Mouse (Mus musculus): Measurements from ENCODE around the gene Slc22a15. TPM values are rescaled to one million over a fixed set of nuclear protein-coding genes. Genes with fewer than 3 reads are reported as not detected.

Slc22a15 gene
- polyA plus RNA-seq, 1 experiment from 2014 or later, result 7.3 TPM

DNA sequence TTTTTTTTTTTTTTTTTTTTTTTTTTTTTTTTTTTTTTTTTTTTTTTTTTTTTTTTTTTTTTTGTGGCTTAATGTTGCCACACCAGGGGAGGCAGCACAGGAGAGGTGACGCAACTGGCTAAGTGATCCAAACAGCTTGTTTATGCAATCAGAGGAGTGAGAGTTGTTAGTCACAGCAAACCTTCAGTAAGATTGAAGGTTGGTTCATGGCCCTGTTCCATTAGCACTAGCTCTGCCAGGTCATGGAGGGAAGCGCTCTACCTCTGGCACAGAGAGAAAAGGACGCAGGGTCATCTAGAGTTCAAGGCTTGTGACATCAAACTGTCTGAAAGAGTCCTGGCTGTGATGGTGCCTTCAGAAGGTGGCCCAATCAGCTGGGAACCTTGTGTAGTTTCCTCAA lies 24.3 kb upstream of the Slc22a15 start:
- 37% methylated on average over 3 of the region's 3 CpGs for WGBS
- ATAC-seq (ENCODE audit: insufficient number of reproducible peaks, insufficient read depth, low FRiP score, low read depth), result no peak

DNA sequence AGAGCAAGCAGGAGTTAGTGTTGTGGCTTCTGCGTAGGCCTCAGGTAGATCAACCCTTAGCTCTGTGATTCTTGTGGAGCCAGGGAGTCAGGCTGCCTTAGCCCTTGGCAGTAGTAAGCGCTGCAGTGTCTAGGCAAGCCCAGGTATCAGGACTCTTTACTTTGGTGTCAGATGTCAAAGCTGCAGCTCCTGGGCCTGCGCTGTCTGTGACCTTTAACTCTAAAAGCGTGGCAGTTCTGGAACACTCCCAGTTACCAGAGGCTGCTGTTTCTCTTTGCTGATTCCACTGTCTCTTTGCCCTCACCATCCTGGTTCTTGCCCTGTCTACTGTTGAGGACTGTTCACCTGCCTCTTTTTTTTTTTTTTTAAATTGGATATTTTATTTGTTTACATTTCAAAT lies 23.0 kb upstream of the Slc22a15 start:
- ATAC-seq (ENCODE audit: insufficient number of reproducible peaks, insufficient read depth, low FRiP score, low read depth), result no peak
- H3K4me2 ChIP-seq (replicated peaks; ENCODE audit: low read depth, low read length), result no peak overlapping the region
- WGBS, result 48% methylated on average over 4 of the region's 4 CpGs
- no peaks in the 10 kb centered on the region for H3K36me3 ChIP-seq (ENCODE audit: control insufficient read depth, insufficient read depth, low read length)
- no peak overlapping the region for H3K9ac ChIP-seq (replicated peaks; ENCODE audit: low read depth, low read length)
- no peak overlapping the region for H3K27ac ChIP-seq (ENCODE audit: low read length)
- H3K9me3 ChIP-seq (ENCODE audit: control insufficient read depth, low read depth, low read length), result no peaks in the 10 kb centered on the region
- H3K4me3 ChIP-seq (ENCODE audit: low read depth, low read length), result no peak overlapping the region
- H3K27me3 ChIP-seq (ENCODE audit: control insufficient read depth, insufficient read depth, low read length), result no peaks in the 10 kb centered on the region
- H3K4me1 ChIP-seq (ENCODE audit: control insufficient read depth, insufficient read depth, low read length), result no peaks in the 10 kb centered on the region

More for the DNA sequence above, 24.3 kb upstream of the Slc22a15 start:
- Histone ChIP-seq H3K27ac (ENCODE audit: low read length) (no peak overlapping the region), H3K4me1 (ENCODE audit: control insufficient read depth, insufficient read depth, low read length) (no peaks in the 10 kb centered on the region), H3K4me2 (replicated peaks; ENCODE audit: low read depth, low read length) (no peak overlapping the region), H3K9me3 (ENCODE audit: control insufficient read depth, low read depth, low read length) (no peaks in the 10 kb centered on the region), H3K27me3 (ENCODE audit: control insufficient read depth, insufficient read depth, low read length) (no peaks in the 10 kb centered on the region), H3K4me3 (ENCODE audit: low read depth, low read length) (no peak overlapping the region), H3K9ac (replicated peaks; ENCODE audit: low read depth, low read length) (no peak overlapping the region), H3K36me3 (ENCODE audit: control insufficient read depth, insufficient read depth, low read length) (no peaks in the 10 kb centered on the region)

DNA sequence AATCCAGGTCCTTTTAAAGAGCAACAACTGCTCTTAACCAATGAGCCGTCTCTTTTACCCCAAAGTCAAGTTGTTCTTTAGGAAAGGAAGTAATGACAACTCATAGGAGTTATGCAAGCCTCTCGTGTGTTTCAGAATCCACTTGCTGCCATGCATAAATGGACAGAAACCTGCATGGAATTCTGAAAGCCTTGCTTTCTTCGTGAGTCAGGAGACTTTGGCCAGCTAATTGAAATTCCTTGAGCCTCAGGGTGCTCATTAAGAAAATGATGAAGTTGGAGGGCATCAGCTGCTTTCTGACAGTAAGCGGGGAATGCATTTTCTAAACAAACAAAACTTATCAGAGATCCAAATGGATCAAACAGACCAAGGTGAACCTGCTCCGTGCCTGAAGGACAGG lies 21.0 kb upstream of the Slc22a15 start:
- no peaks in the 10 kb centered on the region for H3K9me3 ChIP-seq (ENCODE audit: control insufficient read depth, low read depth, low read length)
- H3K9ac ChIP-seq (replicated peaks; ENCODE audit: low read depth, low read length), result no peak overlapping the region
- H3K36me3 ChIP-seq (ENCODE audit: control insufficient read depth, insufficient read depth, low read length), result no peaks in the 10 kb centered on the region
- H3K4me1 ChIP-seq (ENCODE audit: control insufficient read depth, insufficient read depth, low read length), result no peaks in the 10 kb centered on the region
- H3K4me3 ChIP-seq (ENCODE audit: low read depth, low read length), result no peak overlapping the region
- no peak overlapping the region for H3K4me2 ChIP-seq (replicated peaks; ENCODE audit: low read depth, low read length)
- 68% methylated on average over 5 of the region's 5 CpGs for WGBS
- H3K27me3 ChIP-seq (ENCODE audit: control insufficient read depth, insufficient read depth, low read length), result no peaks in the 10 kb centered on the region
- no peak overlapping the region for H3K27ac ChIP-seq (ENCODE audit: low read length)
- ATAC-seq (ENCODE audit: insufficient number of reproducible peaks, insufficient read depth, low FRiP score, low read depth), result no peak

DNA sequence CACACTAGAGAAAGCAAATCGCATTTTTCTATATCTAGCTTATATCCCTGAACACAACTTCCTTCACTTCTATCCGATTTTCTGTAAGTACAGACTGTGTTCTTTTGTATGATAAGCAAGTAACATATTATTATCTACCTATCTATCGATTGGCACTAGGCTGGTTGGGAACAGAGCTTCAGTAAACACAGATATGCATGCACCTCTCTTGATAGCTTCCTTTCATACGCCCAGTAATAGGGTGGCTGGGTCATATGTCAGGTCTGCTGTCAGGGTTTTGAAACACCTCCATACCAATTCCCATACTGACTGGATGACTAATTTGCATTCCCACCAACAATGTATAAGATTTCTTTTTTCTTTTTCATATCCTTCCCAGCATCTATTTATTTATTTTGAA lies 16.2 kb upstream of the Slc22a15 start:
- no peaks in the 10 kb centered on the region for H3K9me3 ChIP-seq (ENCODE audit: control insufficient read depth, low read depth, low read length)
- H3K27ac ChIP-seq (ENCODE audit: low read length), result no peak overlapping the region
- no peak overlapping the region for H3K4me3 ChIP-seq (ENCODE audit: low read depth, low read length)
- 57% methylated on average over 4 of the region's 4 CpGs for WGBS
- no peaks in the 10 kb centered on the region for H3K36me3 ChIP-seq (ENCODE audit: control insufficient read depth, insufficient read depth, low read length)
- no peaks in the 10 kb centered on the region for H3K4me1 ChIP-seq (ENCODE audit: control insufficient read depth, insufficient read depth, low read length)
- H3K27me3 ChIP-seq (ENCODE audit: control insufficient read depth, insufficient read depth, low read length), result no peaks in the 10 kb centered on the region
- no peak for ATAC-seq (ENCODE audit: insufficient number of reproducible peaks, insufficient read depth, low FRiP score, low read depth)
- no peak overlapping the region for H3K4me2 ChIP-seq (replicated peaks; ENCODE audit: low read depth, low read length)
- no peak overlapping the region for H3K9ac ChIP-seq (replicated peaks; ENCODE audit: low read depth, low read length)

DNA sequence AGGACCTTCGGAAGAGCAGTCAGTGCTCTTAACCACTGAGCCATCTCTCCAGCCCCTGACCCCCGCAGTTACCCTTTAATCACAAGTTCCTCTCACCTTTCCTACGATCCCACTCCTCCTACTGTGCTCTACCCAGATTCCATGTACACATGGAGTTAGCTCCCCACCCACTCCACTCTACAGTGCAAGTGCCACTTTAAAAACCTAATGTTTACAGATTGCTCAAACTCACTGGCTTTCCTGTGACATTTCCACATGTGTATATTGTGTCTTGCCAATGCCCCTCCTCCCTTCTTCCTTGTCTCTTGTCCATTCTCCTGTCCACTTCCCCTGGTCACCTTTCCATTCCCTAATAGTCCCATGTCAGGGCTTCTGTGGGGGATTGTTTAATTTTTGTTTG lies 15.6 kb upstream of the Slc22a15 start:
- H3K4me3 ChIP-seq (ENCODE audit: low read depth, low read length), result no peak overlapping the region
- no peaks in the 10 kb centered on the region for H3K36me3 ChIP-seq (ENCODE audit: control insufficient read depth, insufficient read depth, low read length)
- H3K27ac ChIP-seq (ENCODE audit: low read length), result no peak overlapping the region
- H3K4me1 ChIP-seq (ENCODE audit: control insufficient read depth, insufficient read depth, low read length), result no peaks in the 10 kb centered on the region
- 72% methylated on average over 3 of the region's 3 CpGs for WGBS
- H3K9ac ChIP-seq (replicated peaks; ENCODE audit: low read depth, low read length), result no peak overlapping the region
- H3K27me3 ChIP-seq (ENCODE audit: control insufficient read depth, insufficient read depth, low read length), result no peaks in the 10 kb centered on the region
- no peak for ATAC-seq (ENCODE audit: insufficient number of reproducible peaks, insufficient read depth, low FRiP score, low read depth)
- no peak overlapping the region for H3K4me2 ChIP-seq (replicated peaks; ENCODE audit: low read depth, low read length)
- no peaks in the 10 kb centered on the region for H3K9me3 ChIP-seq (ENCODE audit: control insufficient read depth, low read depth, low read length)

DNA sequence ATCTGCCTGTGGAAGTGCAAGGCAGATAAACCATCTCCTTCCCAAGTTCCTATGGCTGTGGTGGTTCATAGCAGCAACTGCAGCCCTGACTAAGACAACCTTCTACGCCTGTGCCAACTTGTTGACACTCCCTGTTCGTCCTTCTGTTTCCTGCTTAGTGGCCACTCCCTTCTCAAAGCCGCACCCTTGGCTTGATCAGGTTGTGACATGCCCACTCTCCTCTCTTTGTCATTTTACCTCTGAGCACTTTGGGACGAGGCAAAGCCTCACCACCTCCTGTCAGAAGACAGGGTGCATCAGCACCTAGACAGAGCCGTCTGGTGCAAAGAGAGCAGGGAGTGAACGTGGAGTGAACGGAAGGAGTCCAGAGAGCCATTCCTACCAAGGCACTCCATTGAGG lies 14.9 kb upstream of the Slc22a15 start:
- WGBS, result 51% methylated on average over 7 of the region's 7 CpGs
- Histone ChIP-seq H3K27me3 (ENCODE audit: control insufficient read depth, insufficient read depth, low read length) (no peaks in the 10 kb centered on the region), H3K27ac (ENCODE audit: low read length) (no peak overlapping the region), H3K4me1 (ENCODE audit: control insufficient read depth, insufficient read depth, low read length) (no peaks in the 10 kb centered on the region), H3K4me2 (replicated peaks; ENCODE audit: low read depth, low read length) (no peak overlapping the region), H3K9ac (replicated peaks; ENCODE audit: low read depth, low read length) (no peak overlapping the region), H3K4me3 (ENCODE audit: low read depth, low read length) (no peak overlapping the region), H3K9me3 (ENCODE audit: control insufficient read depth, low read depth, low read length) (no peaks in the 10 kb centered on the region), H3K36me3 (ENCODE audit: control insufficient read depth, insufficient read depth, low read length) (no peaks in the 10 kb centered on the region)
- no peak; the same call in 1 of the 2 replicates for ATAC-seq (ENCODE audit: insufficient number of reproducible peaks, insufficient read depth, low FRiP score, low read depth)

DNA sequence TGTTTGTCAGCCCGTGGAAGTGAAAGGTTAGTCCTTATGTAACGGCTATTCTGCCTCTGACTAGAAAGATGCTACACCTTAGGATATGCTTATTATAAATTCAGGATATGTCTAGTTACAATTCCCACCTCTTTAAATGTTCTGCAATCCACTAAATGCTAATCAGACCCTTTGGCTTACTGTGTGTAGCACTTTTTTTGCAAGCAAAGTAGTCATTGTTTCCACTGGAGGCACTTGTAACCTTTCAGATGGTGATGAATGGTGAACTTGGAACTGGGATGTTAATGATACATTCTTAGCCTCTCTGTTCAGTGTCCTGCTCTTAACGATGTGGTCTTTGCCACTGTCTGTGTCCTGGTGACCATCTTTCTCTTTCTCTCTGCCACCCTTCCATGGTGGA lies 12.1 kb upstream of the Slc22a15 start:
- whole genome bisulfite sequencing, result 75% methylated on average over 3 of the region's 3 CpGs
- Histone ChIP-seq H3K4me3 (ENCODE audit: low read depth, low read length) (no peak overlapping the region), H3K27me3 (ENCODE audit: control insufficient read depth, insufficient read depth, low read length) (no peaks in the 10 kb centered on the region), H3K36me3 (ENCODE audit: control insufficient read depth, insufficient read depth, low read length) (no peaks in the 10 kb centered on the region), H3K27ac (ENCODE audit: low read length) (no peak overlapping the region), H3K9me3 (ENCODE audit: control insufficient read depth, low read depth, low read length) (no peaks in the 10 kb centered on the region), H3K4me2 (replicated peaks; ENCODE audit: low read depth, low read length) (no peak overlapping the region), H3K9ac (replicated peaks; ENCODE audit: low read depth, low read length) (no peak overlapping the region), H3K4me1 (ENCODE audit: control insufficient read depth, insufficient read depth, low read length) (no peaks in the 10 kb centered on the region)
- ATAC-seq (ENCODE audit: insufficient number of reproducible peaks, insufficient read depth, low FRiP score, low read depth), result no peak

DNA sequence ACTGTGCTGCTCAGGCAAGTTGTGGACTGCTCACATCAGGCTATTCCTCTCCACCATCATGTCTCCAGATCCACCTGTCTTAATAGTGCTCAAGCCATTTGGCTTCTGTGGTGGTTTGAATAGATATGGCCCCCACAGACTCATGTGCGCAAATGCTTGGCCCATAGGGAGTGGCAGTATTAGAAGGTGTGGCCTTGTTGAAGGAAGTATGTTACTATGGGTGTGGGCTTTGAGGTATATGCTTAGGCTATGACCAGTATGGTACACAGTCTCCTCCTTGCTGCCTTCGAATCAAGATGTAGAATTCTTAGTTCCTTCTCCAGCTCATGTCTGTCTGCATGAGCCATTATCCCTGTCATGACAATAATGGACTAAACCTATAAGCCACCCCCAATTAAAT lies 9.6 kb upstream of the Slc22a15 start:
- Histone ChIP-seq H3K27ac (ENCODE audit: low read length) (no peak overlapping the region), H3K4me2 (replicated peaks; ENCODE audit: low read depth, low read length) (no peak overlapping the region), H3K27me3 (ENCODE audit: control insufficient read depth, insufficient read depth, low read length) (no peaks in the 10 kb centered on the region), H3K9me3 (ENCODE audit: control insufficient read depth, low read depth, low read length) (no peaks in the 10 kb centered on the region), H3K9ac (replicated peaks; ENCODE audit: low read depth, low read length) (no peak overlapping the region), H3K4me3 (ENCODE audit: low read depth, low read length) (no peak overlapping the region), H3K4me1 (ENCODE audit: control insufficient read depth, insufficient read depth, low read length) (no peaks in the 10 kb centered on the region), H3K36me3 (ENCODE audit: control insufficient read depth, insufficient read depth, low read length) (no peaks in the 10 kb centered on the region)
- no peak for ATAC-seq (ENCODE audit: insufficient number of reproducible peaks, insufficient read depth, low FRiP score, low read depth)
- WGBS, result 87% methylated on average over 2 of the region's 2 CpGs

DNA sequence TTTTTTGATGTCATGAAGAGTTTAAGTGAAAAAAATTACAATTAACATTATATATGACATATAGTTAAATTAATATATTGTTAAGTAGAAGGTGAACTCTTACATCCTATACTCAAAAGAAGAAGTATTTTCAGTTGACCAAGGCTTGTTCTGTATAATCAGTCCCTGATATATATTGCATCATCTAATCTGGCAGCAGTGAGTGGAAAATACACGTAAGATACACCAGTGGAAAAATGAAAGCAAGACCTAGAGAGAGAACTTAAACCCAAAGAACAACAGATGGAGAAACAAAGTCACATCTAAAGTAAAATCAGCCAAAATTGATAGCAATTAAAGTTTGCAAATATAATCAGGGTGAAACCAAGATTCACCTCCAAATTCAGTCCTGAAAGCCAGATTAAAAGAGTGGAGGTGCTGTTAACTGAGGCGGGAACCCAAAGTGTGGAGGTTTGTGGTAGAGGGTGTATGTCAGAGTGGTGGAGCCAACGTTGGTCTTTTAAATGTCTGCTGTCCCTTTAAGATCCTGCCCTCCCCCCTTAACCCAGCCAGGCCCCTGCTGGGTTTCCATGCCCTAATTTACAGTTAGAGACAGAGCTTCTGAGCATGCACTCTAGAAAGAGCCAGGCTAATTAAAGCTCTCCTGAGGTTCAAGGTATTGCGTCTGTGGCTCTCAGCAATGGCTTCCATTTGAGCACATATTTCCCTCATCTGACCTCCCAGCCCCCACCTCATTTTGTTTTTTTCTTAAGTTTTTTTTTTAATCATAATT lies 5.0 kb upstream of the Slc22a15 start:
- no peak overlapping the region for H3K4me2 ChIP-seq (replicated peaks; ENCODE audit: low read depth, low read length)
- no peak overlapping the region for H3K9ac ChIP-seq (replicated peaks; ENCODE audit: low read depth, low read length)
- no peak for ATAC-seq (ENCODE audit: insufficient number of reproducible peaks, insufficient read depth, low FRiP score, low read depth)
- H3K4me1 ChIP-seq (ENCODE audit: control insufficient read depth, insufficient read depth, low read length), result peaks cover 9% of the 10 kb centered on the region; the same call in 1 of the 2 replicates
- no peak overlapping the region for H3K4me3 ChIP-seq (ENCODE audit: low read depth, low read length)
- no peak overlapping the region for H3K27ac ChIP-seq (ENCODE audit: low read length)
- 49% methylated on average over 4 of the region's 4 CpGs for WGBS
- no peaks in the 10 kb centered on the region for H3K27me3 ChIP-seq (ENCODE audit: control insufficient read depth, insufficient read depth, low read length)
- no peaks in the 10 kb centered on the region for H3K9me3 ChIP-seq (ENCODE audit: control insufficient read depth, low read depth, low read length)
- no peaks in the 10 kb centered on the region for H3K36me3 ChIP-seq (ENCODE audit: control insufficient read depth, insufficient read depth, low read length)

Data from stomach, embryonic 14.5 days (tissue).